Mouse (Mus musculus) thymus, postnatal 4 days (tissue): ENCODE data around the gene Pbld2.
"Not testable (repeated sequence)": the region's sequence is repeated elsewhere in the genome, so short reads cannot be mapped to it uniquely, and the experiment has no call there.

Source experiments
- DNase-seq: peaks from one replicate; pipeline ENCODE4 v3.0.0; 2021

Gene Pbld2

DNA sequence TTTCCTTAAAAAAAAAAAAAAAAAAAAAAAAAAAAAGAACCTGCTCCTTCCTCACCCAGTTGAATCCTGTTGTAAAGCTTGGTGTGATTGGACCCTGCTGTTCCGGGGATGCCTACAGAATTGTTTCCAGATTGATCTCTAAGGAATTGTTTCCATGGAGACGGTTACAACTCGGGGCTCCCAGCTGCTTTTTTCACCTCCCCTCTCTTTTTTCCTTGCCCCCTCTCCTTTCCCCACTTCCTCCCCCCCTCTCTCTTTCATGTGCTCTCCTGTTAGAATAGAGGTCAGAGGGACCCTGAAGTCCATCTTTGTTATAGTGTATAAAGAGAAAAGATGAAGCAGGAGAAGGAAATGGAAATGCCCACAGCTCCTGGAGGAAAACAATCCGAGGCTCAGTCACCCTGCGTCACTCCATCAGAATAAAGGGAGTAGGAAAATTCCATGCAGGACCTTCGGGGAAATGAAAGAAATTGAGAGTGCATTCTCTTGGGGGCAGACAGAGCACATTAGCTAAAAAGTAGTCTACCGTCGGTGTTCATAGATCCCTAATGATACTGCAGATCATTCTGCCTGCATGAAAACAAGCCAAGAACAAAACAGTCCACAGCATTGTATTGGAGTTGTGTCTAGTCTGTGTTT lies 2.2 kb downstream of the Pbld2 start:
- no peak for DNase-seq

DNA sequence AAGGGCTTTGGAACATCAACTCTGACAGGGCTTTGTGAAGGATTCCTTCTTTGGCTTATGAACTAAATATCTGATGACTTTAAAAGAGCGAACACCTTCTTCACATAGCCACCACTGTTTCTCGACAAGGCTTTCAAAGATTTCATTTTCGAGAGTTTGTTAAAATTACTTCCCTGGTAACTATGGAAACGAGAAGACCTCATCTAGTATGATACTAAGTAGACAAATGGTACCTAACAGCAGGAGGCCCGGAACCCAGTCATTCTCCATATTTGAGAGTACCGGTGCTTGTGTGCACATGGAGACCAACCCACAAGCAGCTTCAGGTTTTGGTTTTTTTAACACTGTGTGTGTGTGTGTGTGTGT lies 2.7 kb downstream of the Pbld2 start:
- DNase-seq, result no peak

- DNase-seq, result no peak
These were observed 3.5 kb downstream of the Pbld2 start for GRCm38 (mm10) chr10:63027376-63028161.

DNA sequence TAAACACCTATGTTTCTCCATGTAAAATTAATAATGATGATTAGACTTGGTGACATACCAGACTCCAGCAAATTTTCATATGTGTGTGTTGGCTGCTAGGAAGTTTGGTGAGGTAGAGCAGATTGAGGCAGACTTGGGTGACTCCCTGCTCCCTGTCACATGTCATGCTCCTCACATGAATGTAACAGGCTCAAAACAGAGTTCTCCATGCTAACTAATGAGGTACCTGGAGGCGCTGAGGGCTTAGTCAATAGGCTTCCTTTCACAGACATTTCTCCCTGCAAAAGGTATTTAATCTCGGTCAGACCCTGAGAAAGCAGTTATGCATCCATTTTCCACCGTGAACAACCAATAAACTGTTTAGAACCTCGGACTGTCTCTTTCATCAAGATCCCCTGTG lies 4.3 kb downstream of the Pbld2 start:
- no peak for DNase-seq

- DNase-seq, result no peak
These were observed 8.2 kb downstream of the Pbld2 start for GRCm38 (mm10) chr10:63032267-63032666.

- DNase-seq, result no peak
These were observed 8.8 kb downstream of the Pbld2 start for GRCm38 (mm10) chr10:63032956-63033355.

DNA sequence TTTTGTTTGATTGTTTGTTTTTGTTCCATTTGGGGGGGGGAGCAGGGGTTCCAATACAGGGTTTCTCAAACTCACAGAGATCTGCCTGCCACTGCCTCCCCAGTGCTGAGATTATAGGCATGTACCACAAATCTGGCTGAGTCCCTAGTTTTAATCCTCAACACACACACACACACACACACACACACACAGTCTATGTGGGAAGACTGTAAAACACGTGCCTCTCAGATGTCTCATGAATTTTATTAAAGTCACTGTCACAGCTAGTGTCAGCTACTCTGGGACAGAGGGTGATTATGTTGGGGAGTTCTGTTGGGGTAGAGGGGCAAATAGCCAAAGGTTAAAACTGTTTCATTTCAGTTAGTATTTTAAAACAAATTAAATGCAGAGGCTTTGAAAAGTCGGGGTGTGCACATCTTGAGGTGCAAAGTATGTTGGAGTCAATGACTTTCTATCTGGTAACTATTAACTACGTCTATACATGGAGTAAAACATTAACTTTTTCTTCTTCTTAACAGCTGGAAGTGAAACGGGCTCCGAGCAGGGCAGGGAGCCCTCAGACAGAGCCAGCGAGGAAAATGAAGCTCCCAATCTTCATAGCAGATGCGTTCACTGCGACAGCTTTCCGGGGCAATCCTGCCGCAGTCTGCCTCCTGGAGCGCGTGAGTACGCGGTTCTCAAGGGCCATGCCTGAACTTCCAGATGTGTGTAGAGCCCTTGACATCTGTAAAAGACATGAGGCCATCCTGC lies 14.6 kb downstream of the Pbld2 start:
- DNase-seq, result no peak

- no peak for DNase-seq
These were observed 15.9 kb downstream of the Pbld2 start for GRCm38 (mm10) chr10:63039867-63040628.

DNA sequence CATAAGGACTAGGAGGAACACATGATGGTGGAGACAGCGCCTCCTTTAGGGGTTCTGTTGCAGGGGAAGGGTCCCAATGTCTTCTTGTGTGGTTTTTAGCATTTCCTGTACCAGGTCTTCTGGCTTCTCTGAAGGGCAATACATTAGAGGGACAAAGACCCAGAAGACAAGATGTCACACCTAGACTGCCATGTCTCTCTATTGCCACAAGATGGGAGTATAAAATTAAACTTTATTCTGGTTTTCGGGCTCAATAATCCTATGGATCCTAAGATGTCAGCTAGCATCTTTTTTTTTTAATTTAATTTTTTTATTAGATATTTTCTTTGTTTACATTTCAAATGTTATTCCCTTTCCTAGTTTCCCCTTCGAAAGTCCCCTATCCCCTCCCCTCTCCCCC lies 19.0 kb downstream of the Pbld2 start:
- DNase-seq, result peak; percentile 24

DNA sequence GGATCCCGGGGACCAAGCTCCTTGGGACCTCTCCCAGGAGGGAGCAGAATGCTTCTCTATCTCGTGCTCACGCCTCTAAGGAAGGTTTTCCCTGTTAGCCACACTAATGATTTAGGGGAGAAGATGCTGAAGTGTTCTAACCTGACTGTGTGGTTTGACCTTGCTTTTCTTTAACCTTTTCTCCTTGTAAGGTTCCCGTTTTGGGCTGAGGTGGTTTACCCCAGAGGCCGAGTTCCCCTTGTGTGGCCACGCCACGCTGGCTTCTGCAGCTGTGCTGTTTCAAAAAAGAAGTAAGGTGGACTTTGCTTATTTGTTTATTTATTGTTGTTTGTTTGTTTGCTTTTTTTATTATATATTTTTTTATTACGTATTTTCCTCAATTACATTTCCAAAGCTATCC lies 23.6 kb downstream of the Pbld2 start:
- no peak for DNase-seq

GRCm38 (mm10) chr10:63049106-63049505 lies 25.0 kb downstream of the Pbld2 start:
- DNase-seq, result no peak

DNA sequence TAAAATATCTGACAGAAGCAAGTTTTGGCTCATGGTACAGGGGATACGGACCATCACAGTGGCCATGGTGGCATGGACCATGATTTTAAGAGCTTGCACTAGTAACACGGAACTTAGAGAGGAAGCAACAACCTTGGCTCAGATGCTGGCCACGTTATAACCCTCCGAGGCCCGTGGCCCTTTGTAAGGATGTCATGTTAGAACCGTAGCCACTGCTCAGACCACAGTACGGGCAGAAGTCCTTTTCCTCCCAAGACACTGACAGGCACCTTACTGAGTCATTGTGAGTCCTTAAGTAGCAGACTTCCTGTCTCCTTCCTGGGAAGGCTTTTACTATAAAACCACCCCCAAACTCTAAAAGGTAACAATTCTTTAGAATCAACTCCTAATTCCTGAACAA lies 27.2 kb downstream of the Pbld2 start:
- DNase-seq, result no peak

DNA sequence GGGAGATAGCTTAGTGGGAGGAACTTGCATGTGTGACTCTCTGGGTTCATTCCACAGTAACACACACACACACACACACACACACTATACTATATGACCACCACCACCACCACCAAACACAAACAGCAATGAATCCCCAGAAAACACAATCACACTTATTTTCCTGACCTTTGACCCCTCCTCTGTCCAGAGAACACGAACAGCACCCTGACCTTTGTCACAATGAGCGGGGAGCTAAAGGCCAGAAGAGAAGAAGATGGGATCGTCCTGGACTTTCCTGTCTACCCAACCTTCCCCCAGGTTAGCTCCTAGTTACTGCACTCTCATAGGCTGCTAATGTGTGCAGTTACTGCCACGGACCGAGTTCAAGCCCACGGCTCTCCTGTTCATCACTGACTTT lies 27.9 kb downstream of the Pbld2 start:
- no peak for DNase-seq

GRCm38 (mm10) chr10:63053007-63053406 lies 28.9 kb downstream of the Pbld2 start:
- no peak for DNase-seq

DNA sequence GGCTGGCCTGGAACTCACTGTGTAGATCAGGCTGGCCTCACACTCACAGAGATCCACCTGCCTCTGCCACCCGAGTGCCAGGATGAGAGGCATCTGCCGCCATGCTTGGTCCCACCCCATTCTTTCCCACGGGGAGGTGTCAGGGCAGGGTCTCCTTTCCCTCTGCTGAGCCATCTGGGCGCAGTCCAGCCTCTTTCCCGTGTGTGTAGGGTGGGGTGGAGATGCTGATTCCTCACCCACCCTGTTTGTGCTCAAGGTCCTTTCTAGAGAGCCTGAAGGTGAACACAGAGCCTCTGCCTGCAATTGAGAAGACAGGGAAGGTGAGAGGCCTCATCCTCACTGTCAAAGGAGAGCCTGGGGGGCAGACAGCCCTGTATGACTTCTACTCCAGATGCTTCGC lies 30.0 kb downstream of the Pbld2 start:
- DNase-seq, result not testable (repeated sequence)

- peak; percentile 36 for DNase-seq
These were observed 30.5 kb downstream of the Pbld2 start for GRCm38 (mm10) chr10:63054586-63054985.

DNA sequence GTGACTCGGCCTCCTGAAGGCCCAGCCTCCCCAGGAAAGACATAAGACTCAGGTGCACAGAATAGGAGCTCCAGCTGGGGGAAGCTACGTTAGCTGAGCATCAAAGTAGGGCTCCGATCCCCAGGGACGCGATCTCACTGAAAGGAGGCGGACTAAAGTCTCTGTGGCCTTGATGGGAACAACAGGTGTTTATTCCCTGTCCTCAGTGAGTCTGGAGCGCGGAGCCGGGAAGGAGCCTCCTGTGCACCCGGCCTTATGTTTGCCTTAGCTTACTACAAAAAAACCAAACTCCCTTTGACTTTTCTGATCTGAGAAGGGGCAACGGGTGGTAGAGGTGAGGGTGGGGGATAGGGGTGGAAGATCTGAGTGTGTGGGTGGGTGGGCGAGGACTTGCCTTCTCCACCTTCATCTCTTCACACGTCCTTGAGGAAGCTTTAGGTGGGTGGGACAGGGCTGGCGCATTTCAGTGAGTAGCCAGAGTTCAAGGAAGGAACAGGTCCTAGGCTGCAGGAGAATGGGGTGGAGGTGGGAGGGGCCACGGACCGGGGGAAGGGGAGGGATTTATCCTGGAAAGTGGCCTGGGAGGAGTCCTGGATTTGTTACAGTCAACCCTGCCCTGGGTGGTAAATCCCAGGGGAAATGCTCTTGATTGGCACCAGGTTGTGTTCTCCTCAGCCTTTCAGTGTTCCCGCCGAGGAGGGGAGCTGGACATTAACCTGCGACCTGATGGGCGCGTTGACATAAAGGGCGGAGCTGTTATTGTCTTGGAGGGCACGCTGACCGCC lies 33.0 kb downstream of the Pbld2 start:
- no peak for DNase-seq

- no peak for DNase-seq
These were observed 35.7 kb downstream of the Pbld2 start, which contains the start of gene Pbld1 for GRCm38 (mm10) chr10:63059862-63060261. Gene Pbld1 (plus strand): TSS chr10:63060162.

- no peak for DNase-seq
These were observed 36.3 kb downstream of the Pbld2 start for GRCm38 (mm10) chr10:63060406-63060805.

DNA sequence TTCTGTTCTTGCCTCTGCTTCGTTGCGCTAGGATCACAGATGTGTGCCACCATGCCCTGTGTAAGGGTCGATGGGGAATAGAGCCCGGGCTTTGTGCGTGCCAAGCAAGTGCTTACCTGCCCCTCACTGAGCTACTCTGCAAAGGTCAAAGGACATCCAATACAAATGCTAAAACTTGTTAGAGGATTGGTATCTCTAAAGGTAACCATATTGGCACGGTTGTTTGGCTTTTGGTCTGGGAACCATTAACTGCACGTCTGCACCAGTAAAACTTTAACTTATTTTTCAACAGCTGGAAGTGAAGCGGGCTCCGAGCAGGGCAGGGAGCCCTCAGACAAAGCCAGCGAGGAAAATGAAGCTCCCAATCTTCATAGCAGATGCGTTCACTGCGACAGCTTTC lies 37.2 kb downstream of the Pbld2 start:
- DNase-seq, result no peak

- no peak for DNase-seq
These were observed 38.6 kb downstream of the Pbld2 start for GRCm38 (mm10) chr10:63062696-63063095.

GRCm38 (mm10) chr10:63063365-63063764 lies 39.2 kb downstream of the Pbld2 start:
- DNase-seq, result no peak
